Mouse (Mus musculus): ENCODE results near the gene Timm17a. TPM values are rescaled to one million over a fixed set of nuclear protein-coding genes. Genes with fewer than 3 reads are reported as not detected.

The Timm17a gene
- 188 and 218 TPM in 2 replicates for polyA plus RNA-seq (2015; fragmentation: Nextera tagmentation; extraction: Ambion mirVana)

- H3K4me3 ChIP-seq (replicated peaks) = peak within 1 kb of the TSS; percentile 95
- H3K4me1 ChIP-seq = peaks cover 21% of the 10 kb centered on the region
- peak; percentile 98 for ATAC-seq (ENCODE audit: insufficient read depth, low FRiP score, low read depth)
- peak within 1 kb of the TSS; percentile 85 for H3K27ac ChIP-seq
- peaks cover 6% of the 10 kb centered on the region; the same call in 1 of the 2 replicates for H3K36me3 ChIP-seq
- H3K9me3 ChIP-seq = no peaks in the 10 kb centered on the region
- H3K27me3 ChIP-seq (replicated peaks) = no peaks in the 10 kb centered on the region
- under 1% methylated on average over 51 of the region's 51 CpGs for WGBS
- peak within 1 kb of the TSS; percentile 70 for H3K4me2 ChIP-seq
- peak within 1 kb of the TSS; percentile 92 for H3K9ac ChIP-seq
Observed at GRCm38 (mm10) chr1:135313284-135314031, at the start of gene Timm17a. Timm17a (minus strand) TSS chr1:135313778.

GRCm38 (mm10) chr1:135362115-135362514 is 48.5 kb upstream of the Timm17a start:
- H3K9ac ChIP-seq = no peak overlapping the region
- no peak overlapping the region for H3K27ac ChIP-seq
- no peaks in the 10 kb centered on the region for H3K36me3 ChIP-seq
- no peaks in the 10 kb centered on the region for H3K27me3 ChIP-seq (replicated peaks)
- no peak overlapping the region for H3K4me2 ChIP-seq
- H3K4me1 ChIP-seq = peaks cover 5% of the 10 kb centered on the region
- H3K4me3 ChIP-seq (replicated peaks) = no peak overlapping the region
- ATAC-seq (ENCODE audit: insufficient read depth, low FRiP score, low read depth) = no peak
- H3K9me3 ChIP-seq = no peaks in the 10 kb centered on the region

GRCm38 (mm10) chr1:135361491-135361890 is 47.9 kb upstream of the Timm17a start:
- 76% methylated on average over 4 of the region's 4 CpGs for WGBS
- Histone ChIP-seq H3K36me3 (no peaks in the 10 kb centered on the region), H3K9me3 (no peaks in the 10 kb centered on the region), H3K9ac (no peak overlapping the region), H3K4me3 (replicated peaks) (no peak overlapping the region), H3K27me3 (replicated peaks) (no peaks in the 10 kb centered on the region), H3K4me1 (peaks cover 5% of the 10 kb centered on the region), H3K4me2 (no peak overlapping the region), H3K27ac (no peak overlapping the region)
- no peak for ATAC-seq (ENCODE audit: insufficient read depth, low FRiP score, low read depth)

GRCm38 (mm10) chr1:135359071-135359470 is 45.5 kb upstream of the Timm17a start:
- ATAC-seq (ENCODE audit: insufficient read depth, low FRiP score, low read depth) = peak; percentile 81; the same call in 1 of the 2 replicates
- WGBS = 14% methylated on average over 2 of the region's 2 CpGs
- peak overlapping the region; percentile 87 for H3K27ac ChIP-seq

GRCm38 (mm10) chr1:135351953-135352352 is 38.4 kb upstream of the Timm17a start:
- Histone ChIP-seq H3K27ac (no peak overlapping the region), H3K4me2 (no peak overlapping the region), H3K9me3 (no peaks in the 10 kb centered on the region), H3K4me1 (peaks cover 4% of the 10 kb centered on the region; the same call in 1 of the 2 replicates), H3K4me3 (replicated peaks) (no peak overlapping the region), H3K27me3 (replicated peaks) (no peaks in the 10 kb centered on the region), H3K36me3 (no peaks in the 10 kb centered on the region), H3K9ac (no peak overlapping the region)
- no peak for ATAC-seq (ENCODE audit: insufficient read depth, low FRiP score, low read depth)
- WGBS = 68% methylated on average over 3 of the region's 3 CpGs

More at GRCm38 (mm10) chr1:135359071-135359470, 45.5 kb upstream of the Timm17a start:
- Histone ChIP-seq H3K4me3 (replicated peaks) (no peak overlapping the region), H3K36me3 (no peaks in the 10 kb centered on the region), H3K9ac (no peak overlapping the region), H3K4me1 (peaks cover 5% of the 10 kb centered on the region), H3K4me2 (no peak overlapping the region), H3K27me3 (replicated peaks) (no peaks in the 10 kb centered on the region), H3K9me3 (no peaks in the 10 kb centered on the region)

- 28% methylated on average over 4 of the region's 4 CpGs for WGBS
- H3K4me2 ChIP-seq = 0 out of 2 replicates have a peak overlapping the region, but pooled peaks have one; percentile 1
- peak; percentile 48; the same call in 1 of the 2 replicates for ATAC-seq (ENCODE audit: insufficient read depth, low FRiP score, low read depth)
- H3K9ac ChIP-seq = no peak overlapping the region
- no peaks in the 10 kb centered on the region for H3K27me3 ChIP-seq (replicated peaks)
- H3K36me3 ChIP-seq = no peaks in the 10 kb centered on the region
- H3K27ac ChIP-seq = peak overlapping the region; percentile 45
- no peaks in the 10 kb centered on the region for H3K9me3 ChIP-seq
- H3K4me1 ChIP-seq = peaks cover 5% of the 10 kb centered on the region; the same call in 1 of the 2 replicates
- H3K4me3 ChIP-seq (replicated peaks) = no peak overlapping the region
Observed at GRCm38 (mm10) chr1:135347498-135348169, 34.1 kb upstream of the Timm17a start.

- Histone ChIP-seq H3K36me3 (no peaks in the 10 kb centered on the region), H3K9me3 (no peaks in the 10 kb centered on the region), H3K4me3 (replicated peaks) (no peak overlapping the region), H3K27me3 (replicated peaks) (no peaks in the 10 kb centered on the region), H3K9ac (no peak overlapping the region), H3K4me2 (0 out of 2 replicates have a peak overlapping the region, but pooled peaks have one; percentile 1), H3K27ac (peak overlapping the region; percentile 45; the same call in 1 of the 2 replicates), H3K4me1 (peaks cover 5% of the 10 kb centered on the region; the same call in 1 of the 2 replicates)
- no peak for ATAC-seq (ENCODE audit: insufficient read depth, low FRiP score, low read depth)
- WGBS = 59% methylated on average over 3 of the region's 3 CpGs
Observed at GRCm38 (mm10) chr1:135346891-135347290, 33.3 kb upstream of the Timm17a start.

- 47% methylated on average over 4 of the region's 4 CpGs for WGBS
Observed at GRCm38 (mm10) chr1:135344026-135344425, 30.4 kb upstream of the Timm17a start.

GRCm38 (mm10) chr1:135341947-135342346 is 28.4 kb upstream of the Timm17a start:
- 46% methylated on average over 8 of the region's 8 CpGs for WGBS
- 0 out of 2 replicates have a peak overlapping the region, but pooled peaks have one; percentile 52 for H3K27ac ChIP-seq

More at GRCm38 (mm10) chr1:135344026-135344425, 30.4 kb upstream of the Timm17a start:
- H3K27me3 ChIP-seq (replicated peaks) = no peaks in the 10 kb centered on the region
- peaks cover 5% of the 10 kb centered on the region; the same call in 1 of the 2 replicates for H3K4me1 ChIP-seq
- no peaks in the 10 kb centered on the region for H3K9me3 ChIP-seq
- no peak for ATAC-seq (ENCODE audit: insufficient read depth, low FRiP score, low read depth)
- H3K27ac ChIP-seq = no peak overlapping the region
- H3K4me3 ChIP-seq (replicated peaks) = no peak overlapping the region
- H3K4me2 ChIP-seq = no peak overlapping the region
- no peaks in the 10 kb centered on the region for H3K36me3 ChIP-seq
- H3K9ac ChIP-seq = no peak overlapping the region

GRCm38 (mm10) chr1:135330578-135330977 is 17.0 kb upstream of the Timm17a start:
- Histone ChIP-seq H3K27me3 (replicated peaks) (no peaks in the 10 kb centered on the region), H3K4me2 (no peak overlapping the region), H3K9ac (no peak overlapping the region), H3K36me3 (no peaks in the 10 kb centered on the region), H3K4me3 (replicated peaks) (no peak overlapping the region), H3K27ac (no peak overlapping the region), H3K4me1 (0 out of 2 replicates have a peak, but pooled peaks cover 4% of the 10 kb centered on the region), H3K9me3 (no peaks in the 10 kb centered on the region)
- no peak for ATAC-seq (ENCODE audit: insufficient read depth, low FRiP score, low read depth)
- 54% methylated on average over 6 of the region's 6 CpGs for WGBS

More at GRCm38 (mm10) chr1:135341947-135342346, 28.4 kb upstream of the Timm17a start:
- H3K4me3 ChIP-seq (replicated peaks) = no peak overlapping the region
- ATAC-seq (ENCODE audit: insufficient read depth, low FRiP score, low read depth) = no peak
- no peaks in the 10 kb centered on the region for H3K36me3 ChIP-seq
- no peaks in the 10 kb centered on the region for H3K27me3 ChIP-seq (replicated peaks)
- 0 out of 2 replicates have a peak, but pooled peaks cover under 1% of the 10 kb centered on the region for H3K4me1 ChIP-seq
- H3K9ac ChIP-seq = no peak overlapping the region
- H3K9me3 ChIP-seq = no peaks in the 10 kb centered on the region
- no peak overlapping the region for H3K4me2 ChIP-seq

- Histone ChIP-seq H3K4me2 (no peak overlapping the region), H3K4me1 (0 out of 2 replicates have a peak, but pooled peaks cover 6% of the 10 kb centered on the region), H3K27ac (no peak overlapping the region; the same call in 1 of the 2 replicates), H3K9ac (no peak overlapping the region), H3K9me3 (no peaks in the 10 kb centered on the region), H3K27me3 (replicated peaks) (no peaks in the 10 kb centered on the region), H3K36me3 (no peaks in the 10 kb centered on the region), H3K4me3 (replicated peaks) (no peak overlapping the region)
- 50% methylated on average over 5 of the region's 5 CpGs for WGBS
- no peak for ATAC-seq (ENCODE audit: insufficient read depth, low FRiP score, low read depth)
Observed at GRCm38 (mm10) chr1:135328368-135328767, 14.8 kb upstream of the Timm17a start.

All from stomach, embryonic 15.5 days (tissue).